Mouse (Mus musculus) liver, embryonic 16.5 days (tissue): ENCODE data around the gene Ccser2. TPM values are rescaled to one million over a fixed set of nuclear protein-coding genes. Genes with fewer than 3 reads are reported as not detected.

Experiments used
- ATAC-seq: fragments of 200-750 bp; cut with Nextera tagmentation; 2 replicates; pipeline ENCODE4 v1.8.0; 2017; ENCODE audit warnings: low read depth, mild to moderate bottlenecking, moderate number of reproducible peaks, moderate library complexity
- H3K27ac ChIP-seq: fragments of 300-500 bp; sonication (generic); 2 replicates; pipeline ENCODE4 v1.5.1; 2014; ENCODE audit warnings: mild to moderate bottlenecking, low read length
- H3K27me3 ChIP-seq: fragments of 300-500 bp; sonication (generic); 2 replicates; pipeline ENCODE4 v1.6.1; 2014; ENCODE audit warnings: low read depth, low read length, mixed read lengths; ENCODE audit not compliant: control insufficient read depth, insufficient read depth
- H3K36me3 ChIP-seq: fragments of 300-500 bp; sonication (generic); 2 replicates; pipeline ENCODE4 v1.6.1; 2014; ENCODE audit warnings: mild to moderate bottlenecking; ENCODE audit not compliant: control insufficient read depth, insufficient read depth
- H3K4me1 ChIP-seq: fragments of 300-500 bp; sonication (generic); 2 replicates; pipeline ENCODE4 v1.6.1; 2014; ENCODE audit warnings: low read depth, low read length, mixed read lengths; ENCODE audit not compliant: control insufficient read depth
- H3K4me2 ChIP-seq: fragments of 300-500 bp; sonication (generic); 2 replicates; pipeline ENCODE4 v1.6.1; 2014; ENCODE audit warnings: low read depth, low read length, mixed read lengths
- H3K4me3 ChIP-seq: fragments of 300-500 bp; sonication (generic); 2 replicates; pipeline ENCODE4 v1.5.1; 2014; ENCODE audit warnings: low read depth, mild to moderate bottlenecking, low read length
- H3K9ac ChIP-seq: fragments of 300-500 bp; sonication (generic); 2 replicates; pipeline ENCODE4 v1.6.1; 2014; ENCODE audit warnings: low read depth, low read length
- H3K9me3 ChIP-seq: fragments of 300-500 bp; sonication (generic); replicated peaks from 2 replicates; pipeline ENCODE4 v1.6.1; 2016; ENCODE audit warnings: low read length; ENCODE audit not compliant: control insufficient read depth
- WGBS: fragments of 180-500 bp; shearing (Covaris S2); extraction: QIAGEN DNeasy Blood & Tissue Kit; methylation state at CpG from one replicate; pipeline ENCODE4 v1.1.7; 2014; ENCODE audit not compliant: insufficient replicate concordance; 5-methylcytosine and 5-hydroxymethylcytosine counted together
- polyA plus RNA-seq: library from polyadenylated mRNA; unstranded; fragments of >200 nt; fragmentation: Nextera tagmentation; extraction: Ambion mirVana; gene quantifications from 2 replicates; pipeline ENCODE4 v1.2.1, GENCODE M21; 2015

The Ccser2 gene
- polyA plus RNA-seq, 1 experiment from 2014 or later: 6.7 TPM

GRCm38 (mm10) chr14:36923383-36923782, 45.2 kb downstream of the Ccser2 start:
- Histone ChIP-seq H3K4me3 (no peak overlapping the region), H3K27me3 (no peaks in the 10 kb centered on the region), H3K9ac (no peak overlapping the region), H3K9me3 (no peaks in the 10 kb centered on the region), H3K36me3 (no peaks in the 10 kb centered on the region), H3K4me1 (no peaks in the 10 kb centered on the region), H3K4me2 (no peak overlapping the region), H3K27ac (no peak overlapping the region)
- no peak for ATAC-seq
- WGBS: 55% methylated on average over 3 of the region's 3 CpGs

GRCm38 (mm10) chr14:36921346-36922049, 47.1 kb downstream of the Ccser2 start:
- Histone ChIP-seq H3K9me3 (no peaks in the 10 kb centered on the region), H3K27me3 (no peaks in the 10 kb centered on the region), H3K4me2 (no peak overlapping the region), H3K9ac (no peak overlapping the region), H3K4me3 (no peak overlapping the region), H3K36me3 (no peaks in the 10 kb centered on the region), H3K27ac (no peak overlapping the region), H3K4me1 (no peaks in the 10 kb centered on the region)
- WGBS: 48% methylated on average over 5 of the region's 5 CpGs
- ATAC-seq: 0 out of 2 replicates have a peak, but pooled peaks have one; percentile 24

GRCm38 (mm10) chr14:36919886-36920285, 48.7 kb downstream of the Ccser2 start:
- Histone ChIP-seq H3K4me1 (no peaks in the 10 kb centered on the region), H3K27ac (no peak overlapping the region), H3K4me2 (no peak overlapping the region), H3K27me3 (no peaks in the 10 kb centered on the region), H3K9ac (no peak overlapping the region), H3K9me3 (no peaks in the 10 kb centered on the region), H3K4me3 (no peak overlapping the region), H3K36me3 (no peaks in the 10 kb centered on the region)
- ATAC-seq: no peak
- WGBS: 82% methylated on average over 8 of the region's 8 CpGs

GRCm38 (mm10) chr14:36919146-36919545, 49.4 kb downstream of the Ccser2 start:
- no peak overlapping the region for H3K4me2 ChIP-seq
- H3K9me3 ChIP-seq: no peaks in the 10 kb centered on the region
- H3K27ac ChIP-seq: peak overlapping the region; percentile 37; the same call in 1 of the 2 replicates
- H3K27me3 ChIP-seq: no peaks in the 10 kb centered on the region
- 44% methylated on average over 13 of the region's 13 CpGs for WGBS
- ATAC-seq: peak; percentile 43; the same call in 1 of the 2 replicates
- H3K4me3 ChIP-seq: no peak overlapping the region
- no peaks in the 10 kb centered on the region for H3K36me3 ChIP-seq
- no peak overlapping the region for H3K9ac ChIP-seq
- H3K4me1 ChIP-seq: no peaks in the 10 kb centered on the region

GRCm38 (mm10) chr14:36915203-36915602, 53.4 kb downstream of the Ccser2 start:
- Histone ChIP-seq H3K4me3 (no peak overlapping the region), H3K9ac (no peak overlapping the region), H3K36me3 (no peaks in the 10 kb centered on the region), H3K27me3 (no peaks in the 10 kb centered on the region), H3K4me1 (no peaks in the 10 kb centered on the region), H3K9me3 (no peaks in the 10 kb centered on the region), H3K27ac (no peak overlapping the region), H3K4me2 (no peak overlapping the region)
- WGBS: 56% methylated on average over 6 of the region's 6 CpGs
- ATAC-seq: no peak

- Histone ChIP-seq H3K4me1 (no peaks in the 10 kb centered on the region), H3K4me3 (no peak overlapping the region), H3K27me3 (no peaks in the 10 kb centered on the region), H3K9me3 (no peaks in the 10 kb centered on the region), H3K36me3 (no peaks in the 10 kb centered on the region), H3K4me2 (no peak overlapping the region), H3K27ac (no peak overlapping the region), H3K9ac (no peak overlapping the region)
- no peak for ATAC-seq
- WGBS: 72% methylated on average over 3 of the region's 3 CpGs
These were observed 54.0 kb downstream of the Ccser2 start for GRCm38 (mm10) chr14:36914473-36915005.

GRCm38 (mm10) chr14:36911738-36912137, 56.8 kb downstream of the Ccser2 start:
- H3K27me3 ChIP-seq: no peaks in the 10 kb centered on the region
- WGBS: 38% methylated on average over 6 of the region's 6 CpGs
- no peaks in the 10 kb centered on the region for H3K36me3 ChIP-seq
- H3K9me3 ChIP-seq: no peaks in the 10 kb centered on the region
- H3K4me1 ChIP-seq: no peaks in the 10 kb centered on the region
- no peak overlapping the region for H3K9ac ChIP-seq
- no peak for ATAC-seq
- H3K4me3 ChIP-seq: no peak overlapping the region
- H3K4me2 ChIP-seq: no peak overlapping the region
- H3K27ac ChIP-seq: no peak overlapping the region

GRCm38 (mm10) chr14:36905809-36906522, 62.6 kb downstream of the Ccser2 start:
- WGBS: 66% methylated on average over 9 of the region's 11 CpGs
- Histone ChIP-seq H3K4me3 (no peak overlapping the region), H3K36me3 (no peaks in the 10 kb centered on the region), H3K9ac (no peak overlapping the region), H3K9me3 (no peaks in the 10 kb centered on the region), H3K4me2 (no peak overlapping the region), H3K4me1 (no peaks in the 10 kb centered on the region), H3K27ac (no peak overlapping the region), H3K27me3 (no peaks in the 10 kb centered on the region)
- ATAC-seq: no peak

- no peak for ATAC-seq
- Histone ChIP-seq H3K27ac (no peak overlapping the region), H3K4me1 (no peaks in the 10 kb centered on the region), H3K27me3 (no peaks in the 10 kb centered on the region), H3K4me3 (no peak overlapping the region), H3K9ac (no peak overlapping the region), H3K36me3 (no peaks in the 10 kb centered on the region), H3K9me3 (no peaks in the 10 kb centered on the region), H3K4me2 (no peak overlapping the region)
- 59% methylated on average over 1 of the region's 1 CpGs for WGBS
These were observed 64.4 kb downstream of the Ccser2 start for GRCm38 (mm10) chr14:36904206-36904605.
